Mouse (Mus musculus): Measurements from ENCODE around the gene Sumf1.

Gene Sumf1

GRCm38 (mm10) chr6:108184847-108185684, at the start of gene Sumf1:
Gene Sumf1 (minus strand): TSS chr6:108185582.
- peak; percentile 82 to 95 for DNase-seq (ENCODE audit: low spot score in 2 of 2)

DNA sequence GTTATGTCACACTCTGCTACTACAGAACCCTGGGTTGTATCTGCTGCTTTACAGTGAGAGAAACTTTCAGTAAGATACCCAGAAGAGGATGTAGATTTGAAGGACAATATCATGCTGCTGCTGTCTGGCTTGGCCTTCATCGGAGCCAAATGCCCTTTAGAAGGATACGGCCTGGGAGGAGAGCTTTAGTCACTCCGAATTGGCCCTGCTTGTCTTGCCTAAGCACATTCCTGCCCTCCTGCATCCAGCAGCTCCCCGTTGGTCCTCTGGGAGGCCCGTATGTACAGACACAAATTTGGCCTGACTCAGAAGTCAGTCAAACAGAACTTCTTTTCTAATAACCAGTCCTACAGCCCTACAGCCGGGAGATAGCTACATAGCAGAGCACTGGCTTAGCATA, 49.2 kb upstream of the Sumf1 start:
- no peak for DNase-seq (ENCODE audit: low spot score in 2 of 2)

DNA sequence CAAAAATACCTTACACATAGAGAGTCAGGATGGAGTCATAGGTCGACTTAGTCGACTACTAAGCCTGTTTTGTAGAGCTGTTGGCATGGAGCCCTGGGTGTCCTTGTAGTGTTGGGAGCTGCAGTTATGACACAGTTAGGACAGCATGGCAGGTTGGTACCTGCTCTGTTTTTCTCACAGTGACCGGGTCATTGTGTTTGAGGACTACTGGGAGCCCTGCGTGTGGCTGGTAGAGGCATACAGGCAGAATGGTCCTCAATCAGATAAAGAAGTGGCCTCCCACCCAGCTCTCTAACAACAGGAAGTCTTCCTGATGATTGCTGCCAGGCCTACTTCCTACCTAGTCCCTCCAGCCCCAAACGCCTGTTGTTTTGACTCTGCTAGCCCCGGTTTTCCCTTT, 47.7 kb upstream of the Sumf1 start:
- no peak for DNase-seq (ENCODE audit: low spot score in 2 of 2)

- no peak for DNase-seq (ENCODE audit: low spot score in 2 of 2)
These were observed 46.7 kb upstream of the Sumf1 start for GRCm38 (mm10) chr6:108231892-108232710.

DNA sequence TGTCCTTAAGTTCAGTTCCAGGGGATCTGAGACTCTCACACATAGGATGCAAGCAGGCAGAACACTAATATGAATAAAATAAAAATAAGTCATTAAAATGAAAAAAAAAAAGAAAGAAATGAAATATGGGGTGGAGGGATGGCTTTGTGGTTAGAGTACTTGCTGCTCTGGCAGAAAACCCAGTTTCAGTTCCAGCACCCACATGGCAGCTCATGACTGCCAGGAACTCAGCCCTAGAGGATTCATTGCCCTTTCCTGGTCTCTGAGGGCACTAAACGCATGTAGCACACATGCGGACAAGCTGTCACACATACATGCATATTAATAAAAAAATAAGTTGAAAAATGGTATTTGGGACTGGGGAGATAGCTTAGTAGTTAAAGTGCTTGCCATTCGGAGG, 45.2 kb upstream of the Sumf1 start:
- DNase-seq (ENCODE audit: low spot score in 2 of 2): no peak

DNA sequence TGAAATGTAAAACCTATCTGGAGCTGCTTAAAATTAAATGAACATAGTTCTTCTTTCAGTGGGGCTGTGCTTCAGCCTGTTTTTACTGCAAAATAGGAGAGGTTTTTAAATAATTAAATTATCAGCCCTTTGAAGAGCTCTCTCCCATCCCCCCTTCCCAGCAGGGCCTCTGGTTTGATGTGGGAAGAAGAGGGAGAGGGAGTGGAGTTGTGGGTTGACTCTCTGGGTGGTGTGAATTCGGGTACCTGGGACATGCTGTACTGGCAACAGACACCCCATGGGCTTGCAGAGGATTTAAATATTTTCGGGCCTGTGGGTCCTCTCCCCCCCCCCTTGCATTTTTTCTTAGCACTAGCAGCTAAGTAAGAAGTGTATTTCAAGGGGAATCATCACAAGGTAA, 43.2 kb upstream of the Sumf1 start:
- no peak for DNase-seq (ENCODE audit: low spot score in 2 of 2)

- no peak for DNase-seq (ENCODE audit: low spot score in 2 of 2)
These were observed 42.7 kb upstream of the Sumf1 start for GRCm38 (mm10) chr6:108228048-108228447.

DNA sequence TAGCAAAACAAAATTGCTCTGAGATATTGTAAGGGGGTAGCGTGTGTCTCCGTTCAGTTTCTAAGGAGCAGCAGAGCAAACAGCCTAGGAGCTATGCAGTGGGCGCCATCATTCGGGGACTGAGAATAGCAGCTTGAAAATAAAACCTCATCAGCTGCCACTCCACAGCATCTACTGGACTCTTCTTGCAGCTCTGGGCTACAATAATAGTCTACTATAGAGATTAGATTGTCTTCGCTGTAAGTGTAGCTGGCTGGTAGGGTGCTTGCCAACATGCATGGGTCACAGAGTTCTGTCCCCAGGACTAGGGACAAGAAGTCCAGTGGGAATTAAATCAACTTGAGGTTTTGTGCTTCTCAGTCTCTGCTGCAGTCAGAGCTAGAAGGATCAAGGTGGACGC, 42.1 kb upstream of the Sumf1 start:
- DNase-seq (ENCODE audit: low spot score in 2 of 2): no peak

DNA sequence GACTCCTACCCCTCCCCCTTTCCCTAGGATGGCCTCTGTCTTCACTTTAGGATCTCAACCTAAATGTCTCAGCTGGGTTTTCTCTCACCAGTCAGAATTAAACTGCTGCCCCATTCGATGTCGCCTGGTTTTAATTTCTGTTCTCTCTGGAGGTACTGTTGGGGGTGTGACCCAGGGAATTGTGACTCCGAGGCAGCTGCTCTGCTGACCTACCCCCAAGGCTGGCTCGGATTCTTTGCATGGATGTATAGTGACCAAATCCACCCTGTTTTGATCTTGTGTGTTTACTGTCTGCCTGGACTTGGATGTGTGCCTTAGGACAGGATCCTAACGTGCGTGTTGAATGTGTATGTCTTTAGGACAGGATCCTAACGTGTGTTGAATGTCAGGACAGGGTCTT, 40.8 kb upstream of the Sumf1 start:
- DNase-seq (ENCODE audit: low spot score in 2 of 2): no peak

GRCm38 (mm10) chr6:108225027-108225426, 39.6 kb upstream of the Sumf1 start:
- no peak for DNase-seq (ENCODE audit: low spot score in 2 of 2)

DNA sequence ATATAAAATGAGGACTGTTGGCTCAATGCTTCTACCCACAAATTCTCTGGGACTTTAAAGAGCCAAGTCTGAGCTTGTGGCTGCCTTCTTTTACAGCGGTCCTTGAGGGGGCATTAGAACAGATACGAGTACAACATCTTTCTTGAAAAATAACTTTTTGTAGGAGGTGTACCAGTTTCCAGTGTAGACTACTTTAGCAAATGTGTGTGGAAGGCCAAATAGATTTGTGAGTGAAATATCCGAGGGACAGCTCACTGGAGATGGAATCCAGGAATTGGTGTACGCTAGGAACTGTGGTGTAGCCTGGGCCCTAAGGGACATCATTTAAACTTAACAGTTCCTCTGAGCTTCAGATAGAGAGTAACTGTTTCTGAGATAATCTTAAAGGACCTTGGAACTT, 39.0 kb upstream of the Sumf1 start:
- DNase-seq (ENCODE audit: low spot score in 2 of 2): no peak

DNA sequence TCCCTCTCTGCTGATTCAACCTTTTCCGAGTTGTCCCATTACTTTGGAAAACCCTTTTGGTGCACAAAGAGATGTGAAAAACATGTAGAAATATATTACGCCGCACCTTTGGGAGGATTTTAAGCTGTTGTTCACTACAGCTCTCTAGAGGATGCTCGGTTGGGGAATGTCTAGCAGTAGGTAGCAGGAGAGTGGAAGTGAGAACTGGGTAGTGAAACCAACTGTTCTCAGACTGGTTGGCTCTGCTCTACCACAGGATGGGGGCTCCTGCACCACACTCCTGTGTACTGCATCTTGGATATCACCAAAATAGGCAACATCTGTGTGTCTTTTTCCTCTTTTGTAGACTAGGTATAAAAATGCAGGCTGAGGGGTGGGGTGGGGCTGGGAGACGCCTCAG, 37.5 kb upstream of the Sumf1 start:
- no peak for DNase-seq (ENCODE audit: low spot score in 2 of 2)

DNA sequence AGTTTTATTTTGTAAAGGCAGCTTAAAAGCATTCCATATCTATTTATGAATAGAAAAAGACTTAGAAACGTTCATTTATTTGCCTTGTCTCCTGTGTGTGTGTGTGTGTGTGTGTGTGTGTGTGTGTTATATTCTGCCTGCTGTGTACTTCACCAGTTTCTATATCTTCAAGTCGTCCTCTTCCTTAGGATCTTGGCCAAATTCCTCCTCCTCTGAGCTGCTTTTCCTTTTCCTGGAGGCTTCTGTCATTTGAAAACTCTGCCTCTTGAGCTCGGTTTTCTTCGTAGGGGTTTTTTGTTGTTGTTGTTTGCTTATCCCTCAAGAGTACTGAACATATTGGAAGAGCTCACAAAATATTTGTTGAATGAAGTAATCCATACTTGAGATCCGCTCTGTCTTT, 37.1 kb upstream of the Sumf1 start:
- DNase-seq (ENCODE audit: low spot score in 2 of 2): no peak

DNA sequence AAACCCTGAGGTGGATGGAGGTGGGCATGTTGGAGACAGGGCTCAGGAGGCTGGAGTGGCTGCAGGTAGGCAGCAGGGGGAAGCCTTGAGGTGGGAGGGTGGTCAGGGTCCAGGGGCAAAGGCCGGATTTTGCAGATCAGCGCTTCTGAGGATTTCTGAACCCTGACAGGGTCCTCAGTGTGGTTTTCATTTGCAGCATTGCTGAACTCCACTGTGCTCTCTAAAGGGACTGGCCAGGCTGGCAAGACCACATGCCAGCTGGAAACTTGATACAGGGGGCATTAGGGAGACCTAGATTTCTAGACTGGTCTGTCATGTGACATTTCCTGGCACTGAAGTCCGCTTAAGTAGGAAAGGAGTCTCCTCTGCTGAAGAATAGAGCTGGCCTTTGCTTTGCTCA, 32.6 kb upstream of the Sumf1 start:
- no peak for DNase-seq (ENCODE audit: low spot score in 2 of 2)

DNA sequence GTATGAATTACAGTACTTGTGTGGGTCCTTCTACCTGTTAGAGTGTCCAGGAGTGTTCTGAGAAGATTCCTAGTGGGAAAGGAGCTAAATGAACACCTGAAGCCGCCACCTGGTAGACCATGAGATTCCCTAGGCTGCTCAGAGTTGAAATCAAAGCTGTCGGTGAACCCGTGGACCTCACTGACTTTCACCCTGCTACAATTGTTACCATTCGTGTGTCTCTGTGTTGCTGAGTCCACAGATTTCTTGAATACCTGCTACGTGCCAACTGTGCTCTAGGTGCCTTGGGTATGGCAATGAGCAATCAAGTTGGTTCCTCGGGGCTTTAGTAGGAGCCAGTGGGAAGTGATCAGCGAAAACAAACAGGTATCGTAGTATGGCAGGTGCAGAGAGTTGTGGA, 31.4 kb upstream of the Sumf1 start:
- DNase-seq (ENCODE audit: low spot score in 2 of 2): no peak

DNA sequence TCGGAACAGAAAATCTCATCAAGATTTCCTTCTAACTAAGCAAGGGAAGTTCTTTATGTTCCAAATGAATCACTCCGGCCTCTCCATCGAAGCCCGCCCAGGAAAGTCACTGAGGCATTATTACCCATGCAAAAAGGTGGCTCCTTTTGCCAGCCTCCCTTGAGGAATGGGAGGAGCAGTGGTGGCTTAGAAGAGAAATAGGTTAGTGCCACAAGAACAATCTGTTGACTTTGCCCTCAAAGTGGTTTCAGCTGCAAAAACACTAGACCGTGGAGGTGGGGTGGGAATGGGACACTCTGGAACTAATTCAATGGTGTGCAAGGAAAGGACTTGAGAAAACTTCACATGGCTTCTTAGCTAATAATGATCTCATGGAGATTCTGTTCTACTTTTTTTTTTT, 30.7 kb upstream of the Sumf1 start:
- DNase-seq (ENCODE audit: low spot score in 2 of 2): no peak

DNA sequence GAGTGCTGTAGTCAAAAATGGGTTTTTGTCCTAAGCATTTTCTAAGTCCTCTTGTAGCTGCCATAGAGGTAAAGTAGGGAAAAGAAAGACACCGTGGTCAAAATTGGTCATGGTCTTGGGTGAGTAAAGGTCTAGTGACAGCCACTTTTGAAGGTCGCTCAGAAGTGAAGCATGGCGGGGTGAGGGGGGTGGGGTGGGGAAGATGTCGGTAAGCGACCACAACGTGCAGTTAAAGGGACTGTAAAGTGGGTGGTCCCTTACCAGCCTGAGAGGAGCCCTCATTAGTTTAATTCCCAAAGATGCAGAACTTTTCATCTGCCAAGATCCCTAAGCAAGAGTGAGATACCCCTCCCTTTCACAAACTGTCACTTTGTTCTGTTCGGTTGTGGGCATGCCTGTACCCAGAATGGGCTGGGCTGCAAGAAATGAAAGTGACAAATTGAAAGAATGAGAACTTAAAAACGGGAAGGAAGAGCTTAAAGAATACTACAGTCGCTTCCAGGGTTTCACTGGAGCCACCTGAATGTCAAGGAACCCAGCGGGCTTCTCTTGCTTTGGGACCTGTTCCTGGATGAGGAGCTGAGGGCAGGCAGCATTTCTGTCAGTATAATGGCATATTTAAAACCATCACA, 29.0 kb upstream of the Sumf1 start:
- DNase-seq (ENCODE audit: low spot score in 2 of 2): no peak

- DNase-seq (ENCODE audit: low spot score in 2 of 2): no peak
These were observed 28.3 kb upstream of the Sumf1 start for GRCm38 (mm10) chr6:108213481-108214293.

DNA sequence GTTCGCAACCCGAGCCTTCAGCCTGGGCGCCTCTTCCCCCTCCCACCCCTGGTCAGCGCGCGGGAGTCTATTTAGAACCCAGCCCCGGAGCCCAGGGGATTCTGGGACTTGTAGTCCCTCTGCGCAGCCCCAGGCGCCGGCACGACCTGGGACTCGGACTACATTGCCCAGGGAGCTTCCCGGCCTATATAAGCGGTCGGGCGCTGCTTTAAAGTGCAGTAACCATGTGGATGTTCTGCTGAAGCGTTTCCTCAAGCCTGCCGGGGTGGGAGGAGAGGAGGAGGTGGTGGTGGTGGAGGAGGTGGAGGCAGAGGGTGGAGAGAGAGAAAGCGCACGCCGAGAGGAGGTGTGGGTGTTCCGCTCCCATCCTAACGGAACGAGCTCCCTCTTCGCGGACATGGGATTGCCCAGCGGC, 27.5 kb upstream of the Sumf1 start, which contains the start of gene Itpr1:
Gene Itpr1 (plus strand): TSS at position 216 of the 415 bp plus-strand sequence.
- peak; percentile 97 for DNase-seq (ENCODE audit: low spot score in 2 of 2)

- no peak for DNase-seq (ENCODE audit: low spot score in 2 of 2)
These were observed 26.8 kb upstream of the Sumf1 start for GRCm38 (mm10) chr6:108211896-108212880.

Data from urinary bladder, postnatal 4 days (tissue).